Mouse (Mus musculus) layer of hippocampus, adult 2 months (tissue): Measurements from ENCODE around the gene Lrrc1. TPM values are rescaled to one million over a fixed set of nuclear protein-coding genes. Genes with fewer than 3 reads are reported as not detected.

ENCODE experiments used
- DNase-seq, 2 experiments: peaks; one replicate each; pipeline ENCODE4 v3.0.0; 2022; ENCODE audit warnings: low spot score in 2 of 2
- H3K27ac ChIP-seq: fragments of 200-600 bp; 2 replicates; pipeline ENCODE4 v1.8.1; 2022
- H3K4me3 ChIP-seq: fragments of 200-600 bp; 2 replicates; pipeline ENCODE4 v1.8.1; 2022; ENCODE audit warnings: mild to moderate bottlenecking
- CTCF ChIP-seq: fragments of 200-600 bp; conservative IDR thresholded peaks from 2 replicates; pipeline ENCODE4 v1.8.1; 2022; ENCODE audit warnings: antibody characterized with exemption, mild to moderate bottlenecking, moderate library complexity
- total RNA-seq, 2 experiments: library from RNA; stranded (reverse); gene quantifications; 2 replicates each; pipeline ENCODE4 v1.2.3; 2021

The Lrrc1 gene
- total RNA-seq, 2 experiments from 2014 or later = 8.4 to 9.1 TPM

- no peak for DNase-seq
- no peak overlapping the region for H3K27ac ChIP-seq
- H3K4me3 ChIP-seq = no peak overlapping the region
- TF ChIP-seq CTCF = no peak
These were observed 24.3 kb upstream of the Lrrc1 start for GRCm38 (mm10) chr9:77568789-77569506.

GRCm38 (mm10) chr9:77561827-77562226 is 17.2 kb upstream of the Lrrc1 start:
- no peak for TF ChIP-seq CTCF
- H3K27ac ChIP-seq = no peak overlapping the region

GRCm38 (mm10) chr9:77557963-77558362 is 13.3 kb upstream of the Lrrc1 start:
- no peak for DNase-seq
- H3K27ac ChIP-seq = no peak overlapping the region
- no peak overlapping the region for H3K4me3 ChIP-seq
- no peak for TF ChIP-seq CTCF

More at GRCm38 (mm10) chr9:77561827-77562226, 17.2 kb upstream of the Lrrc1 start:
- no peak for DNase-seq
- no peak overlapping the region for H3K4me3 ChIP-seq

GRCm38 (mm10) chr9:77557181-77557580 is 12.5 kb upstream of the Lrrc1 start:
- TF ChIP-seq CTCF = no peak
- H3K27ac ChIP-seq = no peak overlapping the region
- no peak for DNase-seq
- H3K4me3 ChIP-seq = no peak overlapping the region

- no peak for DNase-seq
- Histone ChIP-seq H3K4me3 (no peak overlapping the region), H3K27ac (no peak overlapping the region)
- TF ChIP-seq CTCF = no peak
These were observed 11.8 kb upstream of the Lrrc1 start for GRCm38 (mm10) chr9:77556435-77556834.

GRCm38 (mm10) chr9:77553465-77553864 is 8.8 kb upstream of the Lrrc1 start:
- H3K27ac ChIP-seq = no peak overlapping the region
- TF ChIP-seq CTCF = no peak
- DNase-seq = no peak

GRCm38 (mm10) chr9:77551036-77551512 is 6.4 kb upstream of the Lrrc1 start:
- no peak for DNase-seq
- Histone ChIP-seq H3K27ac (no peak overlapping the region), H3K4me3 (no peak overlapping the region)
- no peak for TF ChIP-seq CTCF

More at GRCm38 (mm10) chr9:77553465-77553864, 8.8 kb upstream of the Lrrc1 start:
- H3K4me3 ChIP-seq = no peak overlapping the region

GRCm38 (mm10) chr9:77546010-77546409 is 1.3 kb upstream of the Lrrc1 start:
- Histone ChIP-seq H3K27ac (no peak overlapping the region), H3K4me3 (no peak overlapping the region)
- no peak for TF ChIP-seq CTCF
- DNase-seq = no peak

GRCm38 (mm10) chr9:77545068-77545421 is 375 bp upstream of the Lrrc1 start:
- TF ChIP-seq CTCF = no peak
- no peak for DNase-seq
- peak overlapping the region; percentile 70 for H3K4me3 ChIP-seq
- H3K27ac ChIP-seq = peak overlapping the region; percentile 81

- H3K4me3 ChIP-seq = peak overlapping the region; percentile 70
- H3K27ac ChIP-seq = peak overlapping the region; percentile 81
- peak in 1 of 2 experiments; percentile 9 for DNase-seq
- TF ChIP-seq CTCF = peak; percentile 35; the same call in 1 of the 2 replicates
These were observed 1.0 kb downstream of the Lrrc1 start for GRCm38 (mm10) chr9:77543351-77544321.

- no peak for DNase-seq
- Histone ChIP-seq H3K4me3 (no peak overlapping the region), H3K27ac (no peak overlapping the region)
- no peak for TF ChIP-seq CTCF
These were observed 3.1 kb downstream of the Lrrc1 start for GRCm38 (mm10) chr9:77541556-77541955.

GRCm38 (mm10) chr9:77539232-77539631 is 5.4 kb downstream of the Lrrc1 start:
- no peak for DNase-seq
- TF ChIP-seq CTCF = no peak
- no peak overlapping the region for H3K4me3 ChIP-seq

GRCm38 (mm10) chr9:77537357-77537756 is 7.3 kb downstream of the Lrrc1 start:
- Histone ChIP-seq H3K4me3 (no peak overlapping the region), H3K27ac (no peak overlapping the region)
- TF ChIP-seq CTCF = no peak

More at GRCm38 (mm10) chr9:77539232-77539631, 5.4 kb downstream of the Lrrc1 start:
- no peak overlapping the region for H3K27ac ChIP-seq

More at GRCm38 (mm10) chr9:77537357-77537756, 7.3 kb downstream of the Lrrc1 start:
- DNase-seq = no peak
